Mouse (Mus musculus): ENCODE data around the gene Gm11541.
A peak's percentile ranks its signal among the peaks of the same experiment; 100 is the strongest.

Gene Gm11541

DNA sequence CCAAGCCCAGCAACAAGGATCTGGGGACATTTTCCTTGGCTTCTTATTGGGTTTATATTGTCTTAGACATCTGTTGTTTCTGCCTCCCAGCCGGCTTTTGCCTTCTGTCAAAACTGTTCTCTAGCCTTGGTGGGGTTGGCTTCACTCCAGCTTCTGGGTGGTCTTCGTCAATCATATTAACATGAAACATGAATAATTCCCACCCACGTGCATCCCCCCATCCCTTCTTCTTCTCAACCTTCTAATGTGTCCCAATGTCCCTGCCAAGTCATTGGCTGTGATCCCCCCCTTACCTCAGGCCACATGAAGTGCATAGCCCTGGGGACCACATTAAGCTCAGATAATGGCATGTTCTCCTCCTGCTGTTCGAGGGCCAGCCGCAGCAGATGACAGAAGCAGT, at the start of gene Gm11541:
Gm11541 (minus strand) TSS at position 28 of the 400 bp plus-strand sequence.
- DNase-seq (ENCODE audit: low spot score): no peak

DNA sequence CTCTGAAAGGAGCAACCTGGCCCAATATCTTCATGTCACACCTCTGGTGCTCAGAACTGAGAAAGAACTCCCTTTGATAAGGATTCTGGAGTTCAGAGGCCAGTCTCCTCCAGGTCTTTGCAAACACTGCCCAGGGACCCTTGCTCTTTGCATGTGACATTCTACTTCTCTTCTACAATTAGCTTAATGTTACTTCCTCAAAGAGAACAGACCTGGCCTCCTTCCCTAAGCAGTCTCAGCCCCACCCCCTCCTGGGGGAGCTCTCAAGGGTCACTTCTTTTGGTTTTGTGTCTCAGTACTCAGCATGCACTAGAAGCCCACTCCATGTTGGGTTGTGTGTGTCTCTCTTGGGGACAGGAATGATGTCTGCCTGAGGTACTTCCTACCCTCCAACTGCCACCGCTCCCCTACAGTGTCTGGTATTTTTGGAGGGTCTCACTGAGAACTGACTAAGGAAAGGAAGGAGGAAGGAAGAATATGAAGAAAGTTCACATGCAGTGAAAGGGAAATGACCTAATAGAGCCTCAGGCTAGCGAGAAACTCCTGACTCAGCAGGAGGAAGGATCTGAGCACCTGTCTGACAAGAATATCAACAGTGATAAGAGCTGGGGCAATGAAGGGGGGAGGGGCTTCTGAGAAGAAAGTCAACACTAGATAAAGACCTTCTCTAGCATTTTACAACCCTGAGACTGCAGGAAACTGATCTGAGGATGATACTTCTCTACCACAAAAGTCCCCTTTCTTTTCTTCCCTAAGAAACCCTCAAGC, 48.8 kb upstream of the Gm11541 start:
- DNase-seq (ENCODE audit: low spot score): no peak

DNA sequence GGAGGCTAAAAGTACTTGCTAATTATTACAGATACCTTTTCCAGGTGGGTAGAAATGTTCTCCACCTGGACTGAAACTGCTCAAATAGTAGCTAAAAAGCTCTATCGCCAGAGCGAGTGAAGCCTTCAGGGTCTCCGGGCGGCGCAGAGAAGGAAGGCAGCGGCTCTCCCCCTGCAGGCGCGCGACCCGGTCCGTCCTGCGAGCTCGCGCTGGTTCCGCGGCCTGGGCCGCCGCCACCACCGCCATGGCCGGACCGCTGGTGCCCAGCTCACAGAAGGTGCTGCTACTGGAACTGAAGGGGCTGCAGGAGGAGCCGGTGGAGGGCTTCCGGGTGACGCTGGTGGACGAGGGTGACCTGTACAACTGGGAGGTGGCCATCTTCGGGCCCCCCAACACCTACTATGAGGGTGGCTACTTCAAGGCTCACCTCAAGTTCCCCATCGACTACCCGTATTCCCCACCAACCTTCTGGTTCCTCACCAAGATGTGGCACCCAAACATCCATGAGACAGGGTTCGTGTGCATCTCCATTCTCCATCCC, 37.5 kb upstream of the Gm11541 start, which contains the start of gene Cdc34b:
Cdc34b (plus strand) TSS at position 51 of the 541 bp plus-strand sequence.
- no peak for DNase-seq (ENCODE audit: low spot score)

DNA sequence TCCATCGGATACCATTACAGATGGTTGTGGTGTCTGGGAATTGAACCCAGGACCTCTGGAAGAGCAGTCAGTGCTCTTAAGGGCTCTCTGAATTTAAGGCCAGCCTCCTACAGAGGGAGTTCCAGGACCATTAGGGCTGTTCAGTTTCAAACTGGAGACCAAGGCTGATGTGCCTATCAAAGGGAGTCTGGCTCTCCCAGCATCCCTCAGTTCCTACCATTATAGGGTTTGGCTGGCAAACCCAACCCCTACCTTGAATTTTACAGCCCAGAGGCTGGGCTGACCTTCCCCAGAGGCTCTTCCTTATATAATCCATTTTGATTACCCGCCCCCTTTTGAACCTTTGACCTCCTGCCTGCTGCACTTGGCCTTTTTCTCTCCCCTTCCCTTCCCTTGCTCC, 31.4 kb upstream of the Gm11541 start:
- no peak for DNase-seq (ENCODE audit: low spot score)

DNA sequence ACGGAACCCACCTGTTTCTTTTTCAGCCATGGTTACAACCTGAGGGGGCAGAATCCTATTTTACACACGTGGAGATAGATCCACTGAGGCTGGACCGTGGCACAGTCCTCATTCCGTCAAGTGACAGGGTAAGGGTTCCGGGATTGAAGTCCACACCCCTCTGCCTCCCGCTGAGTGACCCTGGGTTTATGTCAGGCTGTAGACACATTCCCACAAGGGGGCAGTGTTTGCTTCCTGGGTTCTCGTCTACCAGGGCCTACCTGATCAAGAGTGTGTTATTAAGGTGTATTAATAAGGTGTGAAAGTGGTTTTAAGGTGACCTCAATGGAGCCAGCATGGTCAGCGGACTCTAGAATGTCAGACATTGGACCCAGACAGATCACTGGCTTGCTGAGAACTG, 28.5 kb upstream of the Gm11541 start:
- DNase-seq (ENCODE audit: low spot score): peak; percentile 37

DNA sequence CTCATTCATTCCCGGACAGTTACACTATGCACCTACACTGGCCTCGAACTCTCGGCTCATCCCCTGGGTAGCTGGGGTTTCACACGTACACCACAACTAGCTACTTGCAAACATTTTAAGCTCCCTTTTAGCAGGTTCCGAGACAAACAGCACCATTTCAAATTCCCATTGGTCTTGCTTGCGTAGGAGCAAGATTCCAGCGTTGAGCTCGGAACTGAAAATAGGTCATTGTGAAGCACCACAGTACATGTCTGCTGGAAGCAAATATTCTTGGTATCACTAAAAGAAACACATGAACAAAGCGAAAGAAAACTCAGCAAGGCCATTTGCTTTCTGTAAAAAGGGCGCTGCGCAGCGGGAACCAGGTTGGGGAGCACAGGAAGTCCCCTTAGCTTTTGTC, 26.9 kb upstream of the Gm11541 start:
- no peak for DNase-seq (ENCODE audit: low spot score)

DNA sequence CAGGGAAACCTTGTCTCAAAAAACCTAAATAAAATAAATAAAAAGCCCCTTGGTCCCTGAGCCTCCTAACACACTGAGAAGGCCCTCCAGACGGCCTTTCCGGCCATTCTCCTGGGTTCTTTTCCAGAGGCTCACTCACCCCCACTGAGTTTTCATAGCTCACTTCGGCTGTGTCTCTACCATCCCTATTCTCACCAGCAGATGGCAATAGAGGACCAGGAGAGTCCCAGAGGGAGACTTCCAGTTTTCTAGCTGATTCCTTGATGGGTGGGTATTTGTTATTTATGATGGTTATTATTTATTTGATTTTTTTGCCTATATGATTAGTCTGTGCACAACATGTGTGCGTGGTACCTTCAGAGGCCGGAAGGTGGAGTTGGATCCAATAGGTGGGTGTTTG, 26.0 kb upstream of the Gm11541 start:
- DNase-seq (ENCODE audit: low spot score): peak; percentile 25

DNA sequence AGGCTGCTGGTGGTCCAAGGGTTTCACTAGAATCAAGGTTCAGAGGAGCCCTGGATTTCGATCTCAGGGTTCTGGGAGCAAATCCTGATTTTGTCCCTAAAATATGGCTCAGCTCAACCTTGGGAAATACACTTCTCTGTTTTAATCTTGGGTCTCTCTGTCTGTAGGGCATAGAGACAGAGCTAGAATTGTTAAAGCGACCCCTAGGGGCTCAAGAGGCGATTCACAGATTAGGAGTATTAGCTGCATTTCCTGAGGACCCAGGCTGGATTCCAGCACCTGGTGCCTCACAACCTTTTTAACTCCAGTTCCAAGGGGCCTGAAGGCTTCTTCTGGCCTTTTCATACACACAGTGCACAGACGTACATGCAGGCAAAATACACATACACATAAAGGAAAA, 25.3 kb upstream of the Gm11541 start:
- no peak for DNase-seq (ENCODE audit: low spot score)

DNA sequence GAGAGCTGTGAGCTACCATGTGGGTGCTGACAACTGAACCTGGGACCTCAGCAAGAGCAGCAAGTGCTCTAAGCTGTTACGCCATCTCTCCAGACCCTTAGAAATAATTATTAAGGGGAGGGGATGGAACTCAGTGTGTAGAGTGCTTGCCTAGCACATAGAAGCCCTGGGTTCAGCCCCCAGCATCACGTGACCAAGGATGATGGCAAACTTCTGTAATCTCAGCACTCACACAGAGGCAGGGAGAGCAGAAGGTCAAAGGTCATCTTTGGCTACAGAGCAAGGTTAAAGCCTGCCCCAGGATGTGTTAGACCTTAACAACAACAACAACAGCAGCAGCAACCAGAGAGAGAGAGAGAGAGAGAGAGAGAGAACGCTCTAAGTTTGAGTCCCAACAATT, 24.2 kb upstream of the Gm11541 start:
- no peak for DNase-seq (ENCODE audit: low spot score)

DNA sequence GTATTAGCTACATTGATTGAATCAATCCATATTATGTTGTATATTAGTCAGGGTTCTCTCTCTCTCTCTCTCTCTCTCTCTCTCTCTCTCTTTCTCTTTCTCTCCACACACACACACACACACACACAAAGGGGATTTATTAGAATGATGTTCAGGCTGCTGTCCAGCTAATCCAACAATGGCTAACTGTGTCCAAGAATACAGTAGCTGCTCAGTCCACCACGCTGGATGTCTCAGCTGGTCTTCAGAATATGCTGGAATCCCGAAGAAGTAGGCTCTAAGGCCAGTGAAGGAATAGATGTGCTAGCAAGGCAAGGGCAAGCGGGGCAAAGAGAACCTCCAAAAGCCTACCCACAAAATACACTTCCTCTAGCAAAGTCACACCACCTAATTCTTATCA, 23.0 kb upstream of the Gm11541 start:
- no peak for DNase-seq (ENCODE audit: low spot score)

DNA sequence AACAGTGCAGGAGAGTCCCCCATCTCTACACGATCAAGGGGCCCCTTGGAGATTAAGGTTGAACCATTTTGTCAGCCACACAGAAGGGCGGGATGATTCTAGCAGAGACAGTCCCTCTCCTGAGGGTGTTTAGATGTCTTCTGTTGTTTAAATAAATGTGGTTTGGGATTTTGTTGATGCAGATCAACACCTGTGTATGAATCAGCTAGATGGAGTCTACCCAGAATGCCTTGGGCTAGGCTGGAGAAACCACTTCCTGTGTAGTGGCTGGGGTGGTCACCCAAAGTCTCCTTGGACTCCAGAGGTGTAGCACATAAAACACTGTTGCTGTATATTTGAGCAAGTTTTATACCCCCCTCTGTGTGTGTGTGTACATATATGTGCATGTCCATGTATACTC, 14.9 kb upstream of the Gm11541 start:
- DNase-seq (ENCODE audit: low spot score): no peak

DNA sequence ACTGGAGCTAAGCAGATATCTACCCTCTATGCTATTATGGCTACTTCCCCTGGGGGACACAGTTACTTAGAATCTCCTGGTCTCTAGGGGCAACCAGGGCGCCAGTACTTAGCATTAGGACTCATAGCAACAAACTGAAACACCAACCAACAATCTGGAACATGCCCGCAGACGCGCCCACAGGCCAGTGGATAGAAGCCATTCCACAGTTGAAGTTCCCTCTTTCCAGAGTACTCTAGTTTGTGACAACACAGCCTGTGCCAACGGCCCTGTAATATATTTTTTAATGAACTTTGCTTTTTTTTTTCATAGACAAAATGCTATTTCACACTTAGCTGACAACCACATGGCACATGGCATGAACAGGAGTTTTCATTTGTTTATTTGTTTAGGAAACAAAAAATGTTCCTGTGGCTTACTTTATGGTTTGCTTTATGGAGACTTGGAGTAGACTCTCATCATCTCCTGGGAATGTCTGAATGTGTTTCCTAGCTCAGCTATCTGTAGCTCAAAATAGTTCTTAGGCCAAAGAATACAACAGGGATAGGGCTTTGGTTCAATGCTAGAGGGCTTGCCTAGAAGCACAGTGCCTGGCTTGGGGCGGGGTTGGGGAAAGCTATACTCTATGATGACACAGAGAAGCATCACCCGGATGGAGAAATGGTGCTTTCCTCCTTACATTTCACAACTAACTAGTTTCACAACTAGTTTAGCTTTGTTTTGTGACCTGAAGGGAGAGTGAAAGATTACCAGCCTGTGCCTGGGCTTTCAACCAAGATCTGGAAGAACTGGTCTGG, 14.0 kb upstream of the Gm11541 start:
- no peak for DNase-seq (ENCODE audit: low spot score)

DNA sequence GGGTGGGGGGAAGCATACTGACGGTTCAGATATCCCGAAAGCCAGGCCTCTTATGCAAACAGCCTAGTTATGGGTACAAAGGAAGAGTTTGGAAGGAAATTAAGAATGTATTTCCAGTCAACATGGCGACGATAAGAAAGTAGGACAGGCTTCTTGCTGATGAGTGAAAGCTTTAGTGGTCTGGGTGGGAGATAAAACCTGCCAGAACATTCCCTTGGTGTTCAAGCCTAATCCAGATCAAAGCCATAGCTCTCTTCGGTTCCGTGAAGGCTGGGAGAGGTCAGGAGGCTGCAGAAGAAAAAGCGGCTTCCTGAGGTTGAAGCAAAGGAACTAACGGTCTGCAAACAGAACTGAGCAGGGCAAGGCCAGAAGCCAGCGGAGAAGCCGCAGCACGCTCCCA, 12.9 kb upstream of the Gm11541 start:
- no peak for DNase-seq (ENCODE audit: low spot score)

DNA sequence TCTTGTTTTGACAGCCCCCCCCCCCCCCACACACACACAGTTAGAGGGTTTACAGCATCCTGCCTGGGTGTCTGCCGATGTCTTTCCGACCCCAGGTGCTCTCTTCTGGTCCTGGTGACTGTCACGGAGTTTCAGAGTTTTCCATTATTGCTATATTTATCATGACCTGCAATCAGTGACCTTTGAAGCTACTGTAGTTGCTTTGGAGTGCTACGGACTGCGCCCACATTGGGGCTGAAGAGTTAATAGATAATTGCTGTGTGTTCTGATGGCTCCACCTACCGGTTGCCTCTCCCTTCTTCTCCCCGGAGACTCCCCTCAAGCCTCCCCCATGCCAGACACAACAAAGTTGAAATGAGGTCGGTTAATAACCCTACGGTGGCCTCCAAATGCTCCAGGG, 12.5 kb upstream of the Gm11541 start:
- DNase-seq (ENCODE audit: low spot score): no peak

DNA sequence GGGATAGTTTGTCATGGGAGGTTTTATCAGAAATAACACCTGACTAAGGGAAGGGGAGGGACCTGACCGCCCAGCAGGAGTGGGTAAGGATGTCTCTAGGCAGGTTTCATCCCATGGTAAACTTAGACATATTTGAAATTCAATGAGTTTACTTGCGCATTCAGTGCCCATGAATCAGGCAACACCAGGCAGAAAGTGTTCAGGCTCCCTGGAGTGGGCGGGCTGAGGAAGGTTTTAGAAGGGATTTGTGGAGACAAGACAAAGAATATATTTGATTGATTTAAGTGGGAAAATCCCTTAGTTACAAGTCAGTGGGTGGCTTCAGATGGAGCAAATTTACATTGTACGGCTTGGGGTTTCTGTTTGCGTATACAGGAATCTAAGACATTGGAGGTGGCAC, 11.3 kb upstream of the Gm11541 start:
- no peak for DNase-seq (ENCODE audit: low spot score)

DNA sequence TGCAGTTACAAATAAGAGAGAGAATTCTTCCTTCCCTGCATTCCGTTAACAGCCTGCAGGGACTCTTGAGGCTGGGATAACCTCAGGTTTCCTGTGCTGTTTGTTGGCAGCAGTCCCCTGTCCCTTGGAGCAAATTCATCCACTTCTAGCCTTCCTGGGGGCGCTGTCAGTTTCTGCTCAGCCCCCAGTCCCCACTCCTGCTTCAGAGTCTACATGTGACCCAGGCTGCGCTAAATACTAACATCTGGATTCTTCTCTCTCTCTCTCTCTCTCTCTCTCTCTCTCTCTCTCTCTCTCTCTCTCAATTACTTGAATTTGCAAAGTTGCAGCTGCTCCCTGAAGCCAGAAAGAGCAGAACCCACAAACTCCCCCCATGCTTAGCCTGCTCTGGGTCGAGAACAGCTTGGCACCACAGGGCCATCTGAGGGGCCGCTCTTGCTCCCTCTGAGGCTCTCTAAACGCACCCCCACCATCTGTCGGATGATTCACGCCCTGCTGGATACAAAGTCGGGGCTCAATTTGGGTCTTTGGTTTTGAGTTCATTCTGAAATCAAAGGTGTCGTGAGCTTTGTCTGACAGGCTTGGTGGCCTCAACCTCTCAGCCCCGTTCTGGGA, 9.1 kb upstream of the Gm11541 start:
- no peak for DNase-seq (ENCODE audit: low spot score)

DNA sequence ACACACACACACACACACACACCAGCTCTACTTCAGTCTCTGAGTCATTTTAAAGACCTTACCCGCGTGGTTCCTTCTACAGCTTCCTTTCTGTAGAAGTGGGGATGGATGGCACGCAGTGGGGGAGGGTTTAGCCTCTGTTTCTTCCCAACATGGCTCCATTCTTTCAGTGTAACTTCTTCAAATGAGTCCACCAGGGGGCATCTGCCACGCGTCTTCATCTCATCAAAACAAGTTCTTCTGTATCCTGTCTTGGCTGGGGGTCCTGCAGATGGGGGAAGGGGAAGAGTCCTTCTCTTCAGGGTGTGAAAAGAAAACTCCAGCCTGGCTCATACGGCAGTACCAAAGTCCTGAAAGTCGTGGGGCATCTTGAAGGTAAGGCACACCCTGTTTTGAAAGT, 279 bp downstream of the Gm11541 start:
- DNase-seq (ENCODE audit: low spot score): no peak

DNA sequence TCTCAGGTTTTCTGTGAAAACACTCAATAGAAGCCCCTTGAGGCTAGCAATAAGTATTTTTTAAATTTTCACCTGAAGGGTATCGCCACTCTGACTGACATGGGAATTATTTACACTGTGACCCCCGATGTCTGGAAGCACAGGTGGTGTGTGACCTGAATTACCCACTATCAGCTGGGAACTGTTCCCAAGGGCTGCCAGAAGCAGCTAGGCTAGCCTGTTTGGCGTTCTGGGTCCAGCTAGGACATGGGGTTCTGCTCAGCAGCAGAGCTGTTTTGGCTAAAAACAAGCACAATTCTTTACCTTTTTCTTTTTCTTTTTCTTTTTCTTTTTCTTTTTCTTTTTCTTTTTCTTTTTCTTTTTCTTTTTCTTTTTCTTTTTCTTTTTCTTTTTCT, 2.1 kb downstream of the Gm11541 start:
- DNase-seq (ENCODE audit: low spot score): no peak

DNA sequence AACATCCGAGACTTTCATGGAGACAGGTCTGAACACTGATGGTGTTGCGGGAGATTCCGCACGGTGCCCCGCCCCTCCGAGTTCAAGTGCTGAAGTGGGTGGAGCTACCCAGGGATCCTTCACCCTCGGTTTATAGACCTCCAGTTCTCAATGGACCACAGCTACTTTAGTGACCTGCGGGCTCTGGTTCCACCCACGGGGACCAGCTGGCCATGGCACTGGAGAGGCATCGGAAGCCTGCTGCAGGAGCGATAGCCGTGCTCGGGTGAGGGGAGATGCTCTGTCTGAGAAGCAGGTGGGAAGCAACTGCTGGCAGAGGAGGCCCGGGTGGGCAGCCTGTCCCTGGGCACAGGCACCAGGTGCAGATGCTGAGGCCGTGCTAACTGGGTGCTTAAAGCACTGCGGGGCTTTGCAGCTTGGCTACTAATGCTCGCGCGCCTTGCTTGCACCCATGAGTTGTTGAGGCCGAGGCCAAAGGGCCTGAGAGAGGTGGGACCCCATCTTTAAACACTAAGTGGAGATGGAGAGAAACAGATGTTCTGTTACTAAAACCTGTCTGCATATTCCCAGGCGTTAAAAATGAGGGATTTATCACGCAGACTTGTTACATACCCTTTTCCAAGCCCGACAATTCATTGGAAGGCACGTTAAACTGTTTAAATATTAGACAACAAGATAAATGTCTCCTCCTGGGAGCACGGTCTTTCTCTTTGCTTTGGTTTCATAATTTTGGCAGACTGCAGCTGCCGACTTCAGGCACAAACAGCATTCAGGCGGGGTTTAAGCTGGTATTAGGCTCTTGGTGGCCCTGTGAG, 2.7 kb downstream of the Gm11541 start:
- no peak for DNase-seq (ENCODE audit: low spot score)

DNA sequence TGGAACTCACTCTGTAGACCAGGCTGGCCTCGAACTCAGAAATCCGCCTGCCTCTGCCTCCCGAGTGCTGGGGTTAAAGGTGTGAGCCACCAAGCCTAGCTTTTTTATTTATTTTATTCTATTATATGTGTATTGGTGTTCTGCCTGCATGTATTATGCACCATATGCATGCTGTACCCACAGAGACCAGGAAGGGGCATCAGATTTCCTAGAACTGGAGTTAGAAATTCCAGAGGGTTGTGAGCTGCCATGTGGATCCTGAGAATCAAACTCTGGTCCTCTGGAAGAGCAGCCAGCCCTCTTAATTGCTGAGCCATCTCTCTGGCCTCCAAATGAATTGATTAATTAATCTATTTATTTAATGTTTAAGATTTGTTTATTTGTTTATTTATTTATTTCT, 4.9 kb downstream of the Gm11541 start:
- DNase-seq (ENCODE audit: low spot score): no peak

DNA sequence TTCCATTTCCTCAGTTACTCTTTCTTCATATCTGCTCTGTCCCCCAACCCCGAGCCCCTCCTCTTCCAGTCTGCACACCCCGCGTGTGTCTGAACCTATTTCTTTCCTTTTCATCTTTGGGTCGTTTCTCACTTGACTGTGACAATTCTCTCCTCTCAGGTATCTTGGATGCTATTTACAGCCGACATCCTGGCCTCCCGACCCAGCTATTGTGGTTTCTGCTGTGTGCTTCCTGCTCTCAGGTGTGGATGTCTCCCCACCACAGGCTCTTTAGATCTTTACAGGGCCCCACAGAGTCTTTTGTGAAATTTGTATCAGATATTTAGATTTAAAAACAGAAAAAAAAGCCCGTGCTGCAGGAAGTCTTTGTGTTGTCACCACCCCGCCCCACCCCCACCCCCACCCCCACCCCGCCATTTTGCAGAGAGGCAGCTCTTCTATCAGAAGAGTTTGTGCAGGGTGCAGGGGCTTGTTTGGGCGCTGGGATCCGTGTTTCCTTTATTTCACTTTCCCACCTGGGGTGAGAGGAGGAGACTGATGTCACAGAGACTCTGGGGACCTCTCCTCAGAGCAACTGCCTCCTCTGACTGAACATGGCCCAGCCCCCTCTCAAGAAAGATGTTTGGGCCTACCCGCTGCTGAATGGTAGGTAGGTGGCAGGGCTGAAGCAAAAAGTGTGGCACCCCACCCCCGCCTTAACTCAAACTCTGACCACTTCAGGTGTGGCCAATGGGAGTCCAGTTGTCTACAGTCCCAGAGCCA, 6.4 kb downstream of the Gm11541 start:
- DNase-seq (ENCODE audit: low spot score): no peak

Measured in c-Kit-positive CD71-positive TER-119-positive erythroid progenitor cells, embryonic 14.5 days (primary cell).